In genomic region chr14:100010525-100010924, GRCm38 (mm10) we compare ENCODE assay signal across 5 mouse cellular contexts.
"Had no signal": no experiment of that assay in that cellular context is flagged by ENCODE, and none has a peak within 500 bp of the region (broad histone marks: within the 10 kb centered on the region; RNA-seq: fewer than 3 reads in every experiment).

No protein-coding gene starts in this region.

- DNase-seq: gastrocnemius, adult 2 months; gastrocnemius, postnatal 25 days; kidney, postnatal 25 days; liver; liver, embryonic 13.5 days had no signal
